Mouse (Mus musculus) embryonic facial prominence, embryonic 14.5 days (tissue): ENCODE data around the gene Emd. TPM values are rescaled to one million over a fixed set of nuclear protein-coding genes. Genes with fewer than 3 reads are reported as not detected.

ENCODE experiments used
- ATAC-seq: fragments of 200-750 bp; cut with Nextera tagmentation; 2 replicates; pipeline ENCODE4 v1.8.0; 2017; ENCODE audit warnings: low read depth, moderate number of reproducible peaks, moderate TSS enrichment
- DNase-seq: peaks from one replicate; pipeline ENCODE4 v3.0.0-alpha.2; 2015; ENCODE audit warnings: low spot score
- H3K27ac ChIP-seq: fragments of 300-500 bp; sonication (generic); replicated peaks from 2 replicates; pipeline ENCODE4 v1.5.1; 2014; ENCODE audit warnings: low read depth, mild to moderate bottlenecking, low read length, moderate library complexity
- H3K27me3 ChIP-seq: fragments of 300-500 bp; sonication (generic); replicated peaks from 2 replicates; pipeline ENCODE4 v1.6.1; 2014; ENCODE audit warnings: low read length; ENCODE audit not compliant: control insufficient read depth, insufficient read depth
- H3K36me3 ChIP-seq: fragments of 300-500 bp; sonication (generic); 2 replicates; pipeline ENCODE4 v1.6.1; 2014; ENCODE audit warnings: low read length, mixed read lengths; ENCODE audit not compliant: control insufficient read depth, insufficient read depth
- H3K4me1 ChIP-seq: fragments of 300-500 bp; sonication (generic); 2 replicates; pipeline ENCODE4 v1.6.1; 2014; ENCODE audit warnings: antibody characterized with exemption, low read length; ENCODE audit not compliant: control insufficient read depth, insufficient read depth
- H3K4me2 ChIP-seq: fragments of 300-500 bp; sonication (generic); 2 replicates; pipeline ENCODE4 v1.6.1; 2014; ENCODE audit warnings: low read depth, mild to moderate bottlenecking, low read length, moderate library complexity, mixed read lengths
- H3K4me3 ChIP-seq: fragments of 300-500 bp; sonication (generic); 2 replicates; pipeline ENCODE4 v1.5.1; 2014; ENCODE audit warnings: low read depth, mild to moderate bottlenecking, low read length
- H3K9ac ChIP-seq: fragments of 300-500 bp; sonication (generic); 2 replicates; pipeline ENCODE4 v1.6.1; 2014; ENCODE audit warnings: low read depth, mild to moderate bottlenecking, low read length, moderate library complexity, mixed read lengths
- H3K9me3 ChIP-seq: fragments of 300-500 bp; sonication (generic); 2 replicates; pipeline ENCODE4 v1.6.1; 2016; ENCODE audit warnings: low read length; ENCODE audit not compliant: control insufficient read depth
- WGBS: fragments of 180-500 bp; shearing (Covaris S2); extraction: QIAGEN DNeasy Blood & Tissue Kit; methylation state at CpG from one replicate; pipeline ENCODE4 v1.1.7; 2014; 5-methylcytosine and 5-hydroxymethylcytosine counted together
- polyA plus RNA-seq: library from polyadenylated mRNA; unstranded; fragments of >200 nt; fragmentation: Nextera tagmentation; extraction: Ambion mirVana; gene quantifications from 2 replicates; pipeline ENCODE4 v1.2.1, GENCODE M21; 2014

Gene Emd
- polyA plus RNA-seq, 1 experiment from 2014 or later: 26.9 TPM

DNA sequence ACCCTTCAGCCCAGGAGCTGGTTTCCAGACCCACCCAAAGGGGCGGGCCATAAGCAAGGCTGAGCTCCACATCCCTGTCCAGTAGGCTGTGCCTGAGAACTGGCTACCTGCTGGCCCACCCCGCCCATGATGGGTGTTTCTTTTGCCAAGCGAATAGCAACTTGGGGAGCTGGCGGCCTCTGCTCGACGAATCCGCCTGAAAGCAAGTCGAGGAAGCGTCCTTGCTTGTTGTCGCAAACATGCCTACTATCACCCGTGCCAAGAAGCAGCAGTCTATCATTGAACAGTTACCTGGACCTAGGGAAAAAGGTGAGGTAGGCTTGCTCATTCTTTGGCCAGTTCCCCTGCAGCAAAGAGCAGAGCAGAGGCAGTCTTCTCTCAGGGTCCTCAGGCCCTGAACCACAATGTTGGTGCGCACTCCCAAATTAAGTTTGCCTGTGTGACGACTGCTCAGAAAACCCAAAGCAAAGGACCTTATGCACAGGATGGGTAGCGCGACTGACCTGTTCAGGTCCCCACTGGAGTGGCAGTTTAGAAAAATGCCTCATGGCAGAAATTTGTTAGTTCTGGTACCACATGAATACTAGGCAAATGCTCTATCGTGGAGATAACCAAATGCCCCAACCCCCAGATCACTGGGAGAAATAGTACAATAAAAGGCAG, 27.4 kb downstream of the Emd start, which contains the start of the genes Taz and Dnase1l1:
Gene Taz (plus strand): TSS at position 181 of the 663 bp plus-strand sequence.
Gene Dnase1l1 (minus strand): TSS at position 606 of the 663 bp plus-strand sequence.
- H3K9me3 ChIP-seq: no peaks in the 10 kb centered on the region
- peak within 1 kb of the TSS; percentile 66 for H3K4me2 ChIP-seq
- H3K27me3 ChIP-seq: no peaks in the 10 kb centered on the region
- no peaks in the 10 kb centered on the region for H3K4me1 ChIP-seq
- H3K9ac ChIP-seq: peak within 1 kb of the TSS; percentile 77
- H3K36me3 ChIP-seq: no peaks in the 10 kb centered on the region
- ATAC-seq (peak; percentile 95), DNase-seq (peak; percentile 95)
- 22% methylated on average over 13 of the region's 16 CpGs for WGBS
- peak within 1 kb of the TSS; percentile 62 for H3K4me3 ChIP-seq
- peak within 1 kb of the TSS; percentile 87 for H3K27ac ChIP-seq

DNA sequence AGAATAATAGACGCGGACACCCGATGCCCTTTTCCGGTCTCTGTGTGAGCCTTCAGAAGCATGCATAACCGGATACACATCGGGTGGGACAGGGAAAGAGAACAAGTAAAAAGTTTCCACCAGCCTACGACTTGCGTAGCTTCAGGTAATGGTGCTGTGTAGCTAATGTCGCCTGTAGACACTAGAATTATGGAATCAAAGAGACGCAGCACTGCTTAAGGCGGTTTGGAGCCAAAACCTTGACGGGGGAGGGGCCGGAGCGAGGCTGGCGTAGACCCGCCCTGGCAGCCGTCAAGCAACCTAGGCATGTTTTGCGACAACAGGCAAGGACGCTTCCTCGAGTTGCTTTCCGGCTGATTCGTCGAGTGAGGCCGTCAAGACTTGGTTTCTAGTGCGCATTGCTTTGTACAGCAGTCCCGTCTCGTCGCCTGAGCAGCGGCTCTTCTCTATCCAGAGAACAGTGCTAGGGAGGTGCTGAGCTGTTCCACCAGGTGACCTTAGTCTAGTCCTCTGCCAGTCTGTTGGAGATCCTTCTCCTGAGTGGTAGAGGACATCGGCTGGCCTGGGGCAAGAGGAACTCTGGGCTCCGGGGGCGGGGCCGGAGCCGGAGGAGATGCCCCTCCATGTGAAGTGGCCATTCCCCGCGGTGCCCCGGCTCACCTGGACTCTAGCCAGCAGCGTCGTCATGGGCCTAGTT, 28.1 kb downstream of the Emd start:
- Histone ChIP-seq H3K27me3 (no peaks in the 10 kb centered on the region), H3K4me3 (peak overlapping the region; percentile 62), H3K36me3 (no peaks in the 10 kb centered on the region), H3K27ac (peak overlapping the region; percentile 87), H3K4me1 (no peaks in the 10 kb centered on the region), H3K4me2 (peak overlapping the region; percentile 66), H3K9ac (peak overlapping the region; percentile 77), H3K9me3 (no peaks in the 10 kb centered on the region)
- DNase-seq (peak; percentile 95), ATAC-seq (peak; percentile 75)
- WGBS: 27% methylated on average over 31 of the region's 39 CpGs

DNA sequence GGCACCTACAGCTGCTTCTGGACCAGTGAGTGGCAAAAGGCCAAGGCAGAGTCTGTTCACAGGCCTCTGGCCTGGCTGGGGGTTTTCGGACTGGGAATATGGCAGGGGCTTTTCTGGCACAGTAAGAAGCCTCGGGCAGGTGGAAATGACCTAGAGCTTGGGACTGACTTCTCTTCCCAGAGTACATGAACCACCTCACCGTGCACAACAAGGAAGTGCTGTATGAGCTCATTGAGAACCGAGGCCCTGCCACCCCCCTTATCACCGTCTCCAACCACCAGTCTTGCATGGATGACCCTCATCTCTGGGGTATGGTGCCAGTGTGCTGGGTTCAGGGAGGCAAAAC, 28.6 kb downstream of the Emd start:
- Histone ChIP-seq H3K9me3 (no peaks in the 10 kb centered on the region), H3K4me3 (peak overlapping the region; percentile 62), H3K27ac (peak overlapping the region; percentile 87), H3K36me3 (no peaks in the 10 kb centered on the region), H3K4me1 (no peaks in the 10 kb centered on the region), H3K27me3 (no peaks in the 10 kb centered on the region), H3K9ac (peak overlapping the region; percentile 77), H3K4me2 (peak overlapping the region; percentile 66)
- WGBS: 23% methylated on average over 5 of the region's 5 CpGs
- ATAC-seq (no peak), DNase-seq (no peak)

DNA sequence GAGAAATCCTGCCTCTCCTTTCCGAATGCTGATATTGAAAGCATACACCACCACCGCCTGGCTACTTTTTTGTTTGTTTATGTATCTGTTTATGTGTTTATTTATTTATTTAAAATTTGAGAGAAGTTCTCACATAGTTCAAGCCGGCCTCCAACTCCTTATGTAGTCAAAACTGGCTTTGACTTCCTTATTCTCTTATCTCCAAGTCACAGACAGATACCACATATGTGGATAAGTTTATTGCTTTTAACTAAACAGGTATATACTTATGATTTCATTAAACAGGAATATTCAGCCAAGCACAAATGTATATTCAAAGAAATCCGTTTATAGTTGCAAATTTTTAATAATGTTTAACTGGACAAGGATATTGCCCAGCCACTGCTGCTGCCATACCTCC, 38.9 kb downstream of the Emd start:
- Histone ChIP-seq H3K4me3 (no peak overlapping the region), H3K36me3 (0 out of 2 replicates have a peak, but pooled peaks cover 7% of the 10 kb centered on the region), H3K9ac (no peak overlapping the region), H3K27me3 (no peaks in the 10 kb centered on the region), H3K27ac (no peak overlapping the region), H3K4me2 (no peak overlapping the region), H3K9me3 (no peaks in the 10 kb centered on the region), H3K4me1 (no peaks in the 10 kb centered on the region)
- 78% methylated on average over 4 of the region's 4 CpGs for WGBS
- DNase-seq (no peak), ATAC-seq (no peak)

DNA sequence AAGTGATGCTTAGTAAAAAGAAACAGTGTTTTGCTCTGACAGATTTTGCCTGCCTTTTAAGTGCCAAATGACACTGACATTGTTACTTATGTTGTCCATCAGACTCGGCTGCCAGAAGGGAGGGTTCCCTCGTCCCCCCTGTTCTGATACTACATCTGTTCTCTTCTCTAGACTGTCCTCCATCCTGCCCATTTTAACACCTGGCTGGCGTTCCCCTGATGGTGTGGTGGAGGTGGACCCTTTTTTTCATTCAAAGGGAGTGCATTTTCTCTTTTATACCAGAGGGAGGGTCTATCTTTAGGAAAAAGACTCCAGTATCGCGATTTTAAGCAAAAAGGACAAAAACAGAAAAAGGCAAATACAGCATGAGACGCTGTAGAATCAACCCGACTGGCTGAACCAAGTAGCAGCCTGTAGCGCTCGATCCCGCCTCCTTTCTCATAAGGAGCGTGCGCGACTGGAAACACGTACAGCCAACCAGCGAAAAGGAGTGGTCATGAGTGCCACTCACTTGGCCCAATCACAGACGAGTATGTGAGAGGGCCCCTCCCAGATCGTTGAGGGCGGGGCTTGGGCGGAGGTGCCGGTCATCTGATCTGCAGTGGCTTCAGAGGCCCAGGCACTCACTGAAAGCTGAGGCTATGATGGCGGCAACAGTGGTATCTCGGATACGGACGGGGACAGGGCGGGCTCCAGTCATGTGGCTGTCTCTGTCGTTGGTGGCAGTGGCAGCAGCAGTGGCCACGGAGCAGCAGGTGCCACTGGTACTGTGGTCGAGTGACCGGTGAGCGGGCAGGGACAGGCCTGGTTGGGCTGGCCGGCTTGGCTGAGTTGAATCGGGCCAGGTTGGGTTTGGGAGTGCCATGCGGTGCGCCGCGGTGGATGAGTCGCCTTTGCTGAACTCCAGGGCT, 42.3 kb downstream of the Emd start, which contains the start of gene Atp6ap1:
Gene Atp6ap1 (plus strand): TSS at position 560 of the 911 bp plus-strand sequence.
- H3K4me1 ChIP-seq: no peaks in the 10 kb centered on the region
- WGBS: 15% methylated on average over 27 of the region's 37 CpGs
- DNase-seq (peak; percentile 97), ATAC-seq (peak; percentile 99)
- H3K4me3 ChIP-seq: peak within 1 kb of the TSS; percentile 61
- peak within 1 kb of the TSS; percentile 62 for H3K4me2 ChIP-seq
- peak within 1 kb of the TSS; percentile 74 for H3K27ac ChIP-seq
- H3K36me3 ChIP-seq: 0 out of 2 replicates have a peak, but pooled peaks cover 13% of the 10 kb centered on the region
- H3K9ac ChIP-seq: peak within 1 kb of the TSS; percentile 80
- H3K9me3 ChIP-seq: no peaks in the 10 kb centered on the region
- no peaks in the 10 kb centered on the region for H3K27me3 ChIP-seq

DNA sequence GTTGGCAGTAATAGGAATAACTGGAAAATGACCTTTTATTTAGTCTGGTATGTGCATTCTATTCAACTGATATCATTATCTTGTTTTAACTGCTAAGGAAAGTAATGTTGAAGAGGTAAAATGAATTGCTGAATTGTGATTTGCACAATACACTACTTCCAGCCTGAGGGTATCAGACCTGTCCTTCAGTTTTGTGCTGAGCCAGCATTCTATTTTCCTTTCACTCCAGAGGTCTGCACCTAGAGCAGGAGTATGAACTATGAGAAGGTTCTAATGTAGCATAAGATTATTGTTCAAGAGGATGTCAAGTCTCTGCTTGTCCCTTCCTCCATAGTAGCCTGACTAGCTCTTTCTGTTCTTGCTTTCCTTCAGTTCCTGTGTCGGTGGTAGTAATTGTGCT, 43.9 kb downstream of the Emd start:
- 73% methylated on average over 1 of the region's 1 CpGs for WGBS
- Histone ChIP-seq H3K4me3 (no peak overlapping the region), H3K9ac (no peak overlapping the region), H3K27ac (no peak overlapping the region), H3K36me3 (0 out of 2 replicates have a peak, but pooled peaks cover 25% of the 10 kb centered on the region), H3K4me2 (no peak overlapping the region), H3K27me3 (no peaks in the 10 kb centered on the region), H3K4me1 (no peaks in the 10 kb centered on the region), H3K9me3 (no peaks in the 10 kb centered on the region)
- ATAC-seq: no peak
- no peak for DNase-seq

DNA sequence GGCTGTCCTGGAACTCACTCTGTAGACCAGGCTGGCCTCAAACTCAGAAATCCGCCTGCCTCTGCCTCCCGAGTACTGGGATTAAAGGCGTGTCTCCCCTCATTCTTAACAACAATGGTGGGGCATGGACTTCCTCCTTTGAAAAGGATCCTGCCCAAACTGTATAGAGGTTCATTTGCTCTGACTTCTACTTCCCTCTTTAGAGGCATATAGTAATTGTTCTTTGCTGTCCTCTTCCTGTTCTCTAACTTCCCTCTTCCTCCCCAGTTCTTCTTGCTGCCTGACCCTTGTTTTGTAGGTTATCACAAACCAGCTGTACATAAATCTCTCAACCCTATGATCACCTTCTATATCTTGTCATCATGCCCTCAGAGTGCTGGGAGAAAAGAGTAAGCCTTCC, 45.2 kb downstream of the Emd start:
- no peak for ATAC-seq
- WGBS: 86% methylated on average over 3 of the region's 3 CpGs
- Histone ChIP-seq H3K4me1 (no peaks in the 10 kb centered on the region), H3K9me3 (no peaks in the 10 kb centered on the region), H3K4me2 (no peak overlapping the region), H3K27ac (no peak overlapping the region), H3K4me3 (no peak overlapping the region), H3K27me3 (no peaks in the 10 kb centered on the region), H3K9ac (no peak overlapping the region), H3K36me3 (0 out of 2 replicates have a peak, but pooled peaks cover 25% of the 10 kb centered on the region)
- DNase-seq: no peak
